Mouse (Mus musculus) cerebellum, adult 9-11 months (tissue): Measurements from ENCODE around the gene Slc1a6.
"Not testable (repeated sequence)": the region's sequence is repeated elsewhere in the genome, so short reads cannot be mapped to it uniquely, and the experiment has no call there.

Source experiments
- DNase-seq: peaks from one replicate; pipeline ENCODE4 v3.0.0; 2022

Gene Slc1a6

GRCm38 (mm10) chr10:78779981-78780651, at the start of gene Slc1a6:
Gene Slc1a6, plus strand, starts transcription at chr10:78780496.
- peak; percentile 75 for DNase-seq

- DNase-seq, result no peak
Measured at GRCm38 (mm10) chr10:78739821-78740220, 40.5 kb upstream of the Slc1a6 start.

- DNase-seq, result no peak
Measured at GRCm38 (mm10) chr10:78743721-78744120, 36.6 kb upstream of the Slc1a6 start.

- DNase-seq, result no peak
Measured at GRCm38 (mm10) chr10:78745453-78746232, 34.7 kb upstream of the Slc1a6 start.

- peak; percentile 30 for DNase-seq
Measured at GRCm38 (mm10) chr10:78747035-78747721, 33.1 kb upstream of the Slc1a6 start.

GRCm38 (mm10) chr10:78748161-78748560, 32.1 kb upstream of the Slc1a6 start:
- DNase-seq, result no peak

- DNase-seq, result no peak
Measured at GRCm38 (mm10) chr10:78748946-78749345, 31.4 kb upstream of the Slc1a6 start.

- peak; percentile 86 for DNase-seq
Measured at GRCm38 (mm10) chr10:78752452-78753191, 27.7 kb upstream of the Slc1a6 start, which contains the start of gene Ccdc105. Gene Ccdc105, minus strand, starts transcription at chr10:78753065.

- peak; percentile 62 for DNase-seq
Measured at GRCm38 (mm10) chr10:78756021-78756420, 24.3 kb upstream of the Slc1a6 start.

- no peak for DNase-seq
Measured at GRCm38 (mm10) chr10:78765570-78765969, 14.7 kb upstream of the Slc1a6 start.

- no peak for DNase-seq
Measured at GRCm38 (mm10) chr10:78775830-78776229, 4.5 kb upstream of the Slc1a6 start.

- no peak for DNase-seq
Measured at GRCm38 (mm10) chr10:78779527-78779926, 769 bp upstream of the Slc1a6 start.

GRCm38 (mm10) chr10:78787566-78788087, 7.3 kb downstream of the Slc1a6 start:
- DNase-seq, result peak; percentile 96

GRCm38 (mm10) chr10:78790561-78790960, 10.3 kb downstream of the Slc1a6 start:
- DNase-seq, result no peak

- no peak for DNase-seq
Measured at GRCm38 (mm10) chr10:78801449-78801848, 21.2 kb downstream of the Slc1a6 start.

- DNase-seq, result no peak
Measured at GRCm38 (mm10) chr10:78812358-78813060, 32.2 kb downstream of the Slc1a6 start.

GRCm38 (mm10) chr10:78840456-78840855, 60.2 kb downstream of the Slc1a6 start:
- not testable (repeated sequence) for DNase-seq

GRCm38 (mm10) chr10:78852066-78852465, 71.8 kb downstream of the Slc1a6 start, which contains the start of gene Olfr1356:
Gene Olfr1356, minus strand, starts transcription at chr10:78852166.
- no peak for DNase-seq
